Mouse (Mus musculus) hindbrain, embryonic 10.5 days (tissue): ENCODE measurements around the gene Sun5. TPM values are rescaled to one million over a fixed set of nuclear protein-coding genes. Genes with fewer than 3 reads are reported as not detected.
A peak's percentile ranks its signal among the peaks of the same experiment; 100 is the strongest.
"Not testable (repeated sequence)": the region's sequence is repeated elsewhere in the genome, so short reads cannot be mapped to it uniquely, and the experiment has no call there.

Source experiments
- DNase-seq: peaks from one replicate; pipeline ENCODE4 v3.0.0-alpha.2; 2017; ENCODE audit warnings: low spot score
- H3K27ac ChIP-seq: fragments of 300-500 bp; sonication (generic); 2 replicates; pipeline ENCODE4 v1.5.1; 2016; ENCODE audit warnings: mild to moderate bottlenecking, moderate library complexity
- H3K27me3 ChIP-seq: fragments of 300-500 bp; sonication (generic); 2 replicates; pipeline ENCODE4 v1.6.1; 2016; ENCODE audit warnings: mild to moderate bottlenecking; ENCODE audit not compliant: poor library complexity, insufficient read depth, severe bottlenecking
- H3K36me3 ChIP-seq: fragments of 300-500 bp; sonication (generic); 2 replicates; pipeline ENCODE4 v1.6.1; 2016; ENCODE audit warnings: mild to moderate bottlenecking, moderate library complexity
- H3K4me1 ChIP-seq: fragments of 300-500 bp; sonication (generic); replicated peaks from 2 replicates; pipeline ENCODE4 v1.6.1; 2016; ENCODE audit warnings: mild to moderate bottlenecking
- H3K4me3 ChIP-seq: fragments of 300-500 bp; sonication (generic); 2 replicates; pipeline ENCODE4 v1.5.1; 2016; ENCODE audit warnings: mild to moderate bottlenecking, moderate library complexity
- H3K9me3 ChIP-seq: fragments of 300-500 bp; sonication (generic); 2 replicates; pipeline ENCODE4 v1.6.1; 2016; ENCODE audit warnings: mild to moderate bottlenecking, moderate library complexity
- polyA plus RNA-seq: library from polyadenylated mRNA; unstranded; fragments of >200 nt; fragmentation: Nextera tagmentation; extraction: Ambion mirVana; gene quantifications from 2 replicates; pipeline ENCODE4 v1.2.1, GENCODE M21; 2016

The Sun5 gene
- polyA plus RNA-seq, 1 experiment from 2014 or later = not detected

DNA sequence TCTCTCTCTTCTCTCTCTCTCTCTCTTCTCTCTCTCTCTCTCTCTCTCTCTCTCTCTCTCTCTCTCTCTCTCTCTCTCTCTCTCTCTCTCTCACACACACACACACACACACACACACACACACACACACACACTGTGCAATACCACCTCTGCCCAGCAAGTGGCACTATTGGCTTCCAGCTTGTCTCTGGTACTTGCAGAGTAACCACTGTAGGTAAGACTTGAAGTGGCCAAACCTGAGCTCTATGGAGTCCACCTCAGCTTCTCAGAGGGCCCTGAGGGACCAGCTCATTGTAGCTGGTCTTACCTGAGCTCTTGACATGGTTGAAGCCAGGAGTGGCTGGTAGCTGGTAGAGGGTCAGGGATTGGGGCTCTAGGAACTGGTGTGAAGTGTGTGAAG, 63.4 kb downstream of the Sun5 start:
- not testable (repeated sequence) for H3K9me3 ChIP-seq, H3K27me3 ChIP-seq, H3K27ac ChIP-seq, H3K4me3 ChIP-seq, H3K4me1 ChIP-seq, H3K36me3 ChIP-seq
- DNase-seq = peak; percentile 66

Other genes with a start within 250 kb of the Sun5 start
- 71.9 and 75.6 TPM in 2 replicates for gene Commd7, start 238.3 kb downstream of the Sun5 start, polyA plus RNA-seq
- 15.9 and 24.4 TPM in 2 replicates for gene Dnmt3b, start 221.6 kb downstream of the Sun5 start, polyA plus RNA-seq
- not detected in 2 replicates for gene Dnmt3c, start 174.4 kb downstream of the Sun5 start, polyA plus RNA-seq
- 314 and 319 TPM in 2 replicates for gene Mapre1, start 129.8 kb downstream of the Sun5 start, polyA plus RNA-seq
- gene Efcab8, start 91.2 kb downstream of the Sun5 start, polyA plus RNA-seq = 0.08 and 0.15 TPM in 2 replicates
- not detected in 2 replicates for gene Bpifb2, start 4.0 kb upstream of the Sun5 start, polyA plus RNA-seq
- gene Bpifb6, start 29.3 kb upstream of the Sun5 start, polyA plus RNA-seq = not detected in 2 replicates
- not detected in 2 replicates for gene Bpifb3, start 47.1 kb upstream of the Sun5 start, polyA plus RNA-seq
- not detected in 2 replicates for gene Bpifb4, start 67.1 kb upstream of the Sun5 start, polyA plus RNA-seq
- gene Bpifa6, start 103.9 kb upstream of the Sun5 start, polyA plus RNA-seq = not detected in 2 replicates
- not detected in 2 replicates for gene Bpifa2, start 137.2 kb upstream of the Sun5 start, polyA plus RNA-seq